Mouse (Mus musculus) ES-CJ7 (cell line): ENCODE results near the gene Arrdc4.
A peak's percentile ranks its signal among the peaks of the same experiment; 100 is the strongest.

Experiments used
- DNase-seq: peaks from one replicate; pipeline ENCODE4 v3.0.0; 2011; ENCODE audit warnings: low read depth, low spot score

Gene Arrdc4

DNA sequence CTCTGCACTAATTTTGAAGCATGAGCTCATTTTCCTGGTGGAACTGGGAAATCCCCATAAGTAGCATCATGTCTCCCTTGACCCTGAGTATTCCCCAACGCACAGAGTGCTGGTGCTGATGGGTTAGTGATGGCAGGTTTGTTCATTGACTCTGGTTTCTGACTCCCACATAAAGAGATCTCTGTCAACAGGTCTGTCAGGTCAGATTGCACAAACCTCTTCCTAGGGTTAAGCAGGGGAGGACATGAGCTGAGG, 39.8 kb downstream of the Arrdc4 start:
- DNase-seq, result no peak

DNA sequence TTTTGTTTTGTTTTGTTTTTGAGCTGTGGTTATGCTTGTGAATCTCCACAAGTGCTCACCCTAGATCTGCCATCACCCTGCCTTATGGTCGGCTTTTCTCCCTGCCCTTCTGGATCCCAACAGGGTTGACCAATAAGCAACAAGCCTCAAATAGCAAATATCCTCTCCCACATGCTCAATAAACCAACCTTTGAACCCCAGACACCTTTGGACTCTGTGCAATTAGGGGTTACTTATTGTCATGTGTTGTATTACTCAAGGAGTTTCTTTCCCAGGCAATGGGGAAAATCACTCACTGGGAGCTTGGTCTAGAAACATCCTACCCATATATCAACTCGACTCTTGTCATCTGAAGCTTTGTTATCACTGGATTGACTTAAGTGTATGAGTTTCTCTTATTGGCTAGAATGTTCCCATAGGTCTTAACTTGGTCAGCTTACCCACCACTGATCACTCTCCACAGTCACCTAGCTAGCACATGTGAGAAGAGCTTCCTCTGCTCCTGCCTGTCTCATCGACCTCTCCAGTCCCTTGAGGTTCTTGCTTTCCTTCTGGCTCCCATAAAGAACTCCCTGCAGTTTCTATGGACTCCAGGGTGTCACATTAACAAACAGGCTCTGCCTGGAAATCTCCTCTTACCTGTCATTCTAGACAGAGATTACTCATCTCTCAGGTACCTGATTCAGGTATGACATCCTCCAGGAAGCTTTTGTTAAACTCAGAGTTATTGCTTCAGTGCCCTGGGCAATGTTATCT, 40.3 kb downstream of the Arrdc4 start:
- DNase-seq, result no peak

DNA sequence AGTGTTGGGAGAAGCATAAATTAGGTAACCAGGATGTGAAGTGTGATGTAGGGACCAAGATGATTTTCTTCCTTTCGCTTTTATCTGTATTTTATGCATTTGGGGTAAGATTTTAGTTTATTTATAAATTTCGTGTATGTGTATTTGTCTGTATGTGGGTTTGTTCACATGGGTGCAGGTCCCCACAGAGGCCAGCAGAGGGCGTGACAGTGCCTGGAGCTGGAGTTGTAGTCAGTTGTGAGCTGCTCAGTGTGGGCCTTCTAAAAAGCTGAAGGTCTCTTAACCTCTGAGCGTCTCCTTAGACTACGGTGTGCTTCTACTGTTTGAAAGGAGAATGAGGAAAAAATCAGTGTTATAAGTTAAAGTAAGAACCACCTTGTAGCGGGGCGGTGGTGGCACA, 43.9 kb downstream of the Arrdc4 start:
- DNase-seq, result peak; percentile 67

DNA sequence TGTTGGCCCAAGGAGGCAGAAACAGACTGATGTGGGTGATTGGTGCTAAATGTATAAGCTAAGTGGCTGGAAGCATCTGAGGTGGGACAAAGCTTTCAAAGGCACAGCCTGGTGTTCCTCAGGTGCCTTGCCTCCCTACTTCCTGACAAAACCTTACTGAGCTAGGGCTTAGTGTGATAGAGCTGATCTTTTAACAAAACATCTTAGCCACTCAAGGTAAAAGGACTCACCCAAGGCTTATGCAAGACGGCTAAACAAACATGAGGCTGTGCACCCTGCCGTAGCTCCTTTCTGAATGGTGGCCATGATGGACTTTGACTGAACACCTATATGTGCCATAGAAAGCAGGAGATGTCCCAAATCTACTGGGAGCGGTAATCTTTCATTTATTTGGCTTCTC, 51.7 kb downstream of the Arrdc4 start:
- no peak for DNase-seq

DNA sequence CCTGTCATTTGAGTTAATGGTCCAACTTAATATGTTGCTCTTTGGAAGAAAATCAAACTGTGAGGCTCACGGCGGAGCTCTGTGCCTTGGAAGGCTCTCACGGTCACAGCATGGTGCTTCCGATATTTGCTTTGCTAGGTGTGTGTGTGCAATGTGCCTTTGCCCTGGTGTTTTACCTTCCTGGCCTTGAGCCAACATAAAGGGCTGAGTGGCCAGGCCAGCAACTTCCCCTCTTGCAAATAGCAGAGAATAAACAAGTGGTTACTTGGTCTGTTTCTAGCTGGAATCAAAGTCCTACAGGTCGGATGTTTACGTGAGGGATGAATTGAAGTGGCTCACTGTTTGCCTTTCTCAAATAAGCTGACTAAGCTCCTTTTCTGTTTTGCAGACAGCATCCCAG, 52.1 kb downstream of the Arrdc4 start:
- no peak for DNase-seq

DNA sequence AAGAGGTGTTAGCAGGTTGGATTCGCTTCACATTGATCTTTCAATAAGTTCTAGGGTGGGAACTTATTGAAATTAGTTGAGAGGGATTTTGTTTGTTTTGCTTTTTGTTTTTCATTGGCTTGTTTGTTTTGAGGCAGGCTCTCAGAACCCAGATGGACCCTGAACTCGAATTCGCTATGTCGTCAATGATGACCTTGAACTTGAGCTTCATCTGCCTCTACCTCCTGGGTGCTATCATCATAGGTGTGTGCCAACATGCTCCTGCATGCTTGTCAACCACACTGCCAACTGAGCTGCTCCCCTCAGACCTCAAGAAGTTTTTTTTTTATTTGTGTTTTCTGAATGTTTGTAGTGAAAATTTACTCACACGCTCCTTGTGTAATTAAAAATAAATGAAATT, 52.6 kb downstream of the Arrdc4 start:
- no peak for DNase-seq

DNA sequence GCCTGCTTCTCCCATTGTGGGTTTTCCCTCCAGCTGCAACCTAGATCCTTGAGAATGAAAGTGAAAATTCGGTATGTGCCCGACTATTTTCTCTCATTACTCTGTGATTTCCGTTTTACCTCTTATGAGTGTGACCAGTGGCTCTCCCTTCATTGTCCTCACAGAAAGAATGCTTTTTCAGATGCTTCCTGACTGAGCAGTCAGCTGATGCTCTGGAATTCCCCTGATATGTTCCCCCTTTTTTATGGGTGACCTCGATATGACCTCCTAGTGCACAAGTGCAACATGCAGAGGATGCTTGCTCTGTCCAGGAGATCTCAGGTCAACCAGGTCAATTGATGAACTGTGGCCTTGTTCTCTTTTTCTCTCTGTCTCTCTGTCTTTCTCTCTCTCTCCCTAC, 56.3 kb downstream of the Arrdc4 start:
- no peak for DNase-seq

DNA sequence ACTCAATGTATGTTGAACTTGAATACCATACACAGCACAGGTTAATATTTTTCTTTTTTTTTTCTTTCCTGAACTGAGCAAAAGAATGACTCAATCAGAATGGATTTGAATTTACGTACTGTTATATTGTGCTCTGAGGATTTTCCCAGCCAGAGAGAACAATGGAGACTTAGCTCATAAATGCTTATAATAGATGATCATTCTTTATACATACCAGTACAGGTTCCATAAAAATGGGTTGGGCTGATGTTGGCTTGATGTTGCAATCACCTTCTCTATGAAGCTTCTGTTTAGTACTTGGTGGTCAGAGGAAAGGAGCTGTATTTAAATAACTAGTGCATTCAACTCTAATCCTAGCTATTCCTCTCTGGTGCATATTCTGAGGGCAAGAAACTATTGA, 57.6 kb downstream of the Arrdc4 start:
- DNase-seq, result no peak

DNA sequence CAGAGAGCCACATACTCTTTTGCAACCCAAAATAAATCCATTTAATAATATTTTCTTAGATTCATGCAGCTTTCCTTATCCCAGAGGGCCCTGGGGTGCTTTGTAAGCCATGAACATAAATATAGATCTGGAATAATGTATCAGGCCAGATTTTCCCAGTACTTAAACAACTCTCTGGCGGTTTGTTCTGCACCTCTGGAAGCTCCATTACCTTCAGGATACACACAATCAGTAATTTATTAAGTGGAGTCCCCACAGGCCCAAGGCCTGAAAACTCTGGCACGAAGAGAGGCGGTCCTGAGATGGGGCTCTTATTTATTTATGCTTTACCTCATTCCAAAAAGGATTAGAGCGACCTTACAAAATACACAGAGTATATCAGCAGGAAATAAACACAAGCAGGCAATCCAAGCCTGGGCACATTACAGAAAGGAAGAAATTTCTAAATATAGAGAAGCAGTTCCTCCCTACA, 61.9 kb downstream of the Arrdc4 start:
- DNase-seq, result no peak
